Mouse (Mus musculus): ENCODE data around the gene Dab2ip.

DNA sequence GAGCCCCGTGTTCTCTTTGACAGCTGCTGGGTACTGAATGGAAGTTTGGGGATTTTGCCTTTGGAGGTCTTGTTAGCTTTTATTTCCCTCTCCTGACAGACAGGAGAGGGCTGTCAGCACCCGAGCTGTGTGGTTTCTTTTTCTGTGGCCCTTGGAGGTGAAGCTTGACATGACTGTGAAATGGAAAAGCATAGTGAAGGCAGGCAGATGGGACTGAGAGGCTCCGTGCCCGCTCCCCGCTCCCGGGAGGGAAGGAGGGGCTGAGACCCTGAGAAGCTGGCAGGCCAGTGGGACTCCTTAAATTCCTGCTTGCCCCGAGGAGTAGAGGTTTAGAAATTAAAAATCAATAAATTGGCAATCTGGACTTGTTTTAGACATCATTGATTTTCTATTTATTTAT lies 70.0 kb downstream of the Dab2ip start:
- TF ChIP-seq CTCF (IDR thresholded peaks at IDR 0.05; ENCODE audit: low read depth) (no peak), EP300 (IDR thresholded peaks at IDR 0.05; ENCODE audit: low read depth) (no peak)
